20 mouse cellular contexts compared by ENCODE assay signal in the genomic region with DNA sequence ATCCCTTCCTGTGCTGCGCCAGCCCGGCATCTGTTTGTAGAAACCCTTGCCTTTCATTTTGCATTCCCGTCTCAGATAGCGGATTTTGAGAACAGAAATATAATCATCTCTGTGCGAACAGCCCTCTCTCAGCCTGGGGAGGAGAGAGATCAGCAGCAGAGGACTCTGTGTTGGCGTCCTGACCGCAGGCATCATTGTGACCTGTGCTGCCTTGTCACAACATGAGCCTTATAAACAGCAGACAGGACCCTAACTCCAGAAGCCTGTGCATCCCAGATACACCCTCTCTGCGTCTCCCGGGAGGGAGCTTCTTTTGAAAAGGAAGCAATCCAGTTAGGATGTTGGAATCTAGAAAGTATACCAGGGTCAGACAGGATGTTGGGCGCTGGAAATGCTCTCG. TPM values are rescaled to one million over a fixed set of nuclear protein-coding genes. Genes with fewer than 3 reads are reported as not detected.
DNase-seq lines count a peak whose midpoint lies in the region; ATAC-seq lines count a peak whose summit lies in the region.
"Had no signal": no experiment of that assay in that cellular context is flagged by ENCODE, and none has a peak within 500 bp of the region (broad histone marks: within the 10 kb centered on the region; RNA-seq: fewer than 3 reads in every experiment).

No protein-coding gene starts in this region.

- no peak overlapping the region for H3K4me3 ChIP-seq in neural tube, embryonic 12.5 days
- H3K4me3 ChIP-seq in forebrain, embryonic 15.5 days: no peak overlapping the region
- no peak overlapping the region for H3K4me3 ChIP-seq in limb, embryonic 13.5 days
- H3K4me3 ChIP-seq in neural tube, embryonic 15.5 days (replicated peaks): no peak overlapping the region
- H3K4me3 ChIP-seq: kidney, embryonic 15.5 days; lung, embryonic 15.5 days had no signal

- H3K27ac ChIP-seq in neural tube, embryonic 12.5 days: no peak overlapping the region
- H3K27ac ChIP-seq in forebrain, embryonic 15.5 days (replicated peaks): peak overlapping the region; percentile 81
- no peak overlapping the region for H3K27ac ChIP-seq in limb, embryonic 13.5 days
- peak overlapping the region; percentile 68 for H3K27ac ChIP-seq in neural tube, embryonic 15.5 days (replicated peaks)
- H3K27ac ChIP-seq: kidney, embryonic 15.5 days; lung, embryonic 15.5 days; stomach, postnatal 0 days had no signal

- H3K9ac ChIP-seq in neural tube, embryonic 12.5 days: no peak overlapping the region
- peak overlapping the region; percentile 34 for H3K9ac ChIP-seq in forebrain, embryonic 15.5 days (replicated peaks)
- H3K9ac ChIP-seq in limb, embryonic 13.5 days: no peak overlapping the region
- no peak overlapping the region for H3K9ac ChIP-seq in neural tube, embryonic 15.5 days (replicated peaks)
- H3K9ac ChIP-seq: kidney, embryonic 15.5 days; lung, embryonic 15.5 days had no signal

- H3K36me3 ChIP-seq in neural tube, embryonic 12.5 days: no peaks in the 10 kb centered on the region
- H3K36me3 ChIP-seq in forebrain, embryonic 15.5 days: no peaks in the 10 kb centered on the region
- H3K36me3 ChIP-seq in limb, embryonic 13.5 days: no peaks in the 10 kb centered on the region
- no peaks in the 10 kb centered on the region for H3K36me3 ChIP-seq in neural tube, embryonic 15.5 days
- H3K36me3 ChIP-seq: kidney, embryonic 15.5 days; lung, embryonic 15.5 days had no signal

- peak overlapping the region; percentile 33 for H3K4me2 ChIP-seq in neural tube, embryonic 12.5 days (replicated peaks)
- H3K4me2 ChIP-seq in forebrain, embryonic 15.5 days (replicated peaks): peak overlapping the region; percentile 31
- peak overlapping the region; percentile 30 for H3K4me2 ChIP-seq in limb, embryonic 13.5 days (replicated peaks)
- peak overlapping the region; percentile 43 for H3K4me2 ChIP-seq in neural tube, embryonic 15.5 days
- H3K4me2 ChIP-seq: lung, embryonic 15.5 days had no signal

- 44% methylated on average over 11 of the region's 11 CpGs for WGBS in neural tube, embryonic 12.5 days
- 18% methylated on average over 11 of the region's 11 CpGs for WGBS in forebrain, embryonic 15.5 days
- WGBS in limb, embryonic 13.5 days: 43% methylated on average over 11 of the region's 11 CpGs
- 32% methylated on average over 11 of the region's 11 CpGs for WGBS in neural tube, embryonic 15.5 days

- 0 out of 2 replicates have a peak, but pooled peaks cover 2% of the 10 kb centered on the region for H3K9me3 ChIP-seq in neural tube, embryonic 12.5 days
- H3K9me3 ChIP-seq in forebrain, embryonic 15.5 days: no peaks in the 10 kb centered on the region
- peaks cover 5% of the 10 kb centered on the region; the same call in 1 of the 2 replicates for H3K9me3 ChIP-seq in limb, embryonic 13.5 days
- H3K9me3 ChIP-seq in neural tube, embryonic 15.5 days (replicated peaks): no peaks in the 10 kb centered on the region
- H3K9me3 ChIP-seq: lung, embryonic 15.5 days had no signal

- H3K27me3 ChIP-seq in neural tube, embryonic 12.5 days (replicated peaks): no peaks in the 10 kb centered on the region
- no peaks in the 10 kb centered on the region for H3K27me3 ChIP-seq in forebrain, embryonic 15.5 days
- peaks cover 27% of the 10 kb centered on the region for H3K27me3 ChIP-seq in limb, embryonic 13.5 days
- H3K27me3 ChIP-seq in neural tube, embryonic 15.5 days (replicated peaks): no peaks in the 10 kb centered on the region
- H3K27me3 ChIP-seq: lung, embryonic 15.5 days had no signal

- no peak for ATAC-seq in neural tube, embryonic 12.5 days (ENCODE audit: low FRiP score, low read depth)
- 0 out of 2 replicates have a peak, but pooled peaks have one; percentile 5 for ATAC-seq in forebrain, embryonic 15.5 days (replicated peaks)
- no peak for ATAC-seq in limb, embryonic 13.5 days (ENCODE audit: low FRiP score, low read depth)
- ATAC-seq in neural tube, embryonic 15.5 days (ENCODE audit: low FRiP score): no peak

- H3K4me1 ChIP-seq in neural tube, embryonic 12.5 days: peaks cover 15% of the 10 kb centered on the region
- peaks cover 29% of the 10 kb centered on the region for H3K4me1 ChIP-seq in forebrain, embryonic 15.5 days
- peaks cover 16% of the 10 kb centered on the region for H3K4me1 ChIP-seq in limb, embryonic 13.5 days
- H3K4me1 ChIP-seq in neural tube, embryonic 15.5 days: peaks cover 23% of the 10 kb centered on the region
- H3K4me1 ChIP-seq: lung, embryonic 15.5 days had no signal

- intact Hi-C loops in left cerebral cortex, postnatal 4 days (cut with DNase I): loop anchor here (10.0 kb wide), 1 partner anchor 176 kb away; no protein-coding TSS in a partner anchor

- DNase-seq in neural tube, embryonic 10.5 days (ENCODE audit: extremely low spot score, low spot score): no peak
- DNase-seq in left cerebral cortex, postnatal 4 days: no peak
- no peak for DNase-seq in Muller cell, postnatal 12 days (ENCODE audit: inconsistent ontology term)
- no peak for DNase-seq in layer of hippocampus, adult 18-20 months (ENCODE audit: low spot score in 2 of 2)
- DNase-seq: cerebellum, adult 9-11 months; heart, adult 18-20 months; heart, postnatal 4 days; liver had no signal

RNA-seq across cellular contexts. Expression of gene Asphd2, which starts 16.4 kb away (rescaled TPM):
- polyA plus RNA-seq in neural tube, embryonic 12.5 days (2016; fragmentation: Nextera tagmentation; extraction: Ambion mirVana): 55.2 and 67.7 TPM in 2 replicates
- polyA plus RNA-seq in forebrain, embryonic 15.5 days (2015; fragmentation: Nextera tagmentation; extraction: Ambion mirVana): 81.7 and 91.9 TPM in 2 replicates
- polyA plus RNA-seq in limb, embryonic 13.5 days (2015; fragmentation: Nextera tagmentation; extraction: Ambion mirVana): 19.1 and 23.7 TPM in 2 replicates
- 58.3 and 89.1 TPM in 2 replicates for polyA plus RNA-seq in neural tube, embryonic 15.5 days (2015; fragmentation: Nextera tagmentation; extraction: Ambion mirVana)
- total RNA-seq in left cerebral cortex, postnatal 4 days (2021): 100 to 1,000 TPM; 130 to 134 TPM
- 100 to 1,000 TPM; 212 to 229 TPM for total RNA-seq in layer of hippocampus, adult 18-20 months (2021)
- total RNA-seq: monocyte, adult 5-6 weeks had no signal

RNA-seq across cellular contexts. Expression of gene Gm6588, which starts 38.2 kb away (rescaled TPM):
- polyA plus RNA-seq in neural tube, embryonic 12.5 days (2016; fragmentation: Nextera tagmentation; extraction: Ambion mirVana): 0.29 and 0.36 TPM in 2 replicates
- 0.84 and 1.0 TPM in 2 replicates for polyA plus RNA-seq in forebrain, embryonic 15.5 days (2015; fragmentation: Nextera tagmentation; extraction: Ambion mirVana)
- 0.08 TPM in 1 of 2 replicates, not detected in the other for polyA plus RNA-seq in limb, embryonic 13.5 days (2015; fragmentation: Nextera tagmentation; extraction: Ambion mirVana)
- 0.57 and 0.79 TPM in 2 replicates for polyA plus RNA-seq in neural tube, embryonic 15.5 days (2015; fragmentation: Nextera tagmentation; extraction: Ambion mirVana)
- total RNA-seq in left cerebral cortex, postnatal 4 days (2021): not detected
- not detected for total RNA-seq in layer of hippocampus, adult 18-20 months (2021)
- total RNA-seq: heart, adult 18-20 months; heart, postnatal 4 days; layer of hippocampus, postnatal 14 days; monocyte, adult 5-6 weeks had no signal
- polyA plus RNA-seq: embryonic facial prominence, embryonic 11.5 days; kidney, embryonic 15.5 days; lung, embryonic 15.5 days; small intestine, adult 2 months; stomach, postnatal 0 days; urinary bladder, adult 2 months had no signal

RNA-seq across cellular contexts. Expression of gene Gm6583, which starts 55.2 kb away (rescaled TPM):
- 0.20 and 0.28 TPM in 2 replicates for polyA plus RNA-seq in neural tube, embryonic 12.5 days (2016; fragmentation: Nextera tagmentation; extraction: Ambion mirVana)
- polyA plus RNA-seq in forebrain, embryonic 15.5 days (2015; fragmentation: Nextera tagmentation; extraction: Ambion mirVana): 0.08 and 0.27 TPM in 2 replicates
- polyA plus RNA-seq in limb, embryonic 13.5 days (2015; fragmentation: Nextera tagmentation; extraction: Ambion mirVana): 0.18 and 0.24 TPM in 2 replicates
- polyA plus RNA-seq in neural tube, embryonic 15.5 days (2015; fragmentation: Nextera tagmentation; extraction: Ambion mirVana): 0.13 and 0.22 TPM in 2 replicates
- not detected for total RNA-seq in left cerebral cortex, postnatal 4 days (2021)
- total RNA-seq in layer of hippocampus, adult 18-20 months (2021): not detected
- total RNA-seq: heart, adult 18-20 months; layer of hippocampus, postnatal 14 days; monocyte, adult 5-6 weeks had no signal
- polyA plus RNA-seq: small intestine, adult 2 months; urinary bladder, adult 2 months had no signal

Comparison
In these comparisons a context has a peak if more than half of its experiments do, and no peak if none do; other contexts are left out.
1. H3K27ac ChIP-seq: peak in forebrain, embryonic 15.5 days (single experiment) and neural tube, embryonic 15.5 days (single experiment); none in neural tube, embryonic 12.5 days (single experiment) and limb, embryonic 13.5 days (single experiment).
2. Peak in every context shown above with its lines, with median percentiles within 50 percentile points of each other: H3K4me2 ChIP-seq.